ENCODE assay signal across 8 mouse cellular contexts in genomic region chr1:34236254-34236723, GRCm38 (mm10).
DNase-seq lines count a peak whose midpoint lies in the region; ATAC-seq and TF ChIP-seq lines count a peak whose summit lies in the region.

No protein-coding gene starts in this region.

- H3K4me1 ChIP-seq in CH12.LX (ENCODE audit: control insufficient read depth in 1 of 2, insufficient read depth in 2 of 2), result peaks cover 10 to 16% of the 10 kb centered on the region in 2 experiments; a peak in 3 of 4 replicates
- no peaks in the 10 kb centered on the region; the same call in 1 of the 2 replicates for H3K4me1 ChIP-seq in embryonic facial prominence, embryonic 11.5 days (ENCODE audit: control insufficient read depth, insufficient read depth, low read length)
- peaks cover 24% of the 10 kb centered on the region for H3K4me1 ChIP-seq in heart, embryonic 10.5 days
- H3K4me1 ChIP-seq in kidney, adult 2 months (ENCODE audit: control insufficient read depth, insufficient read depth, low read length), result peaks cover 22% of the 10 kb centered on the region
- H3K4me1 ChIP-seq in lung, embryonic 16.5 days (replicated peaks; ENCODE audit: control insufficient read depth, insufficient read depth, low read length), result peaks cover 10% of the 10 kb centered on the region

- H3K27me3 ChIP-seq in CH12.LX (replicated peaks), result no peaks in the 10 kb centered on the region
- H3K27me3 ChIP-seq in embryonic facial prominence, embryonic 11.5 days (ENCODE audit: control insufficient read depth, insufficient read depth, low read length), result no peaks in the 10 kb centered on the region
- H3K27me3 ChIP-seq in heart, embryonic 10.5 days (ENCODE audit: insufficient read depth, poor library complexity, severe bottlenecking), result no peaks in the 10 kb centered on the region
- H3K27me3 ChIP-seq in kidney, adult 2 months (replicated peaks; ENCODE audit: control insufficient read depth, insufficient read depth, low read length), result no peaks in the 10 kb centered on the region
- H3K27me3 ChIP-seq in lung, embryonic 16.5 days (ENCODE audit: control insufficient read depth, insufficient read depth, low read depth, low read length), result no peaks in the 10 kb centered on the region

- peak overlapping the region; percentile 61 for H3K9ac ChIP-seq in CH12.LX (ENCODE audit: insufficient read depth, low read depth)
- peak overlapping the region; percentile 35 for H3K9ac ChIP-seq in embryonic facial prominence, embryonic 11.5 days (replicated peaks; ENCODE audit: low read length)
- H3K9ac ChIP-seq in lung, embryonic 16.5 days (ENCODE audit: low read length), result peak overlapping the region; percentile 72

- no peak for TF ChIP-seq CTCF in CH12.LX (conservative IDR thresholded peaks at IDR 0.05 in 1 of 2, IDR thresholded peaks at IDR 0.05 in 1 of 2; ENCODE audit: low read depth in 2 of 2, low read length in 2 of 2)
- TF ChIP-seq CTCF in kidney, adult 2 months (conservative IDR thresholded peaks at IDR 0.05; ENCODE audit: insufficient read depth, insufficient read length, low read depth, low read length), result no peak

- DNase-seq in CH12.LX (ENCODE audit: extremely low read depth), result no peak
- DNase-seq in adrenal gland, postnatal 14 days, result peak; percentile 90
- DNase-seq in embryonic facial prominence, embryonic 11.5 days (ENCODE audit: low spot score), result peak; percentile 80
- peak; percentile 90 for DNase-seq in heart, embryonic 10.5 days (ENCODE audit: low spot score)
- peak; percentile 68 for DNase-seq in kidney, adult 2 months
- DNase-seq in ovary, postnatal 10 days (ENCODE audit: low spot score), result peak; percentile 44
- DNase-seq in urinary bladder, postnatal 25 days (ENCODE audit: low spot score), result peak; percentile 68

- H3K27ac ChIP-seq in CH12.LX (ENCODE audit: insufficient read depth, low read depth), result no peak overlapping the region
- H3K27ac ChIP-seq in embryonic facial prominence, embryonic 11.5 days (replicated peaks; ENCODE audit: low read depth, low read length), result no peak overlapping the region
- peak overlapping the region; percentile 77 for H3K27ac ChIP-seq in heart, embryonic 10.5 days
- H3K27ac ChIP-seq in kidney, adult 2 months (ENCODE audit: insufficient read depth, low read depth, low read length), result peak overlapping the region; percentile 16
- peak overlapping the region; percentile 25; the same call in 1 of the 2 replicates for H3K27ac ChIP-seq in lung, embryonic 16.5 days (ENCODE audit: low read length)

- peak overlapping the region in 2 of 3 experiments; percentile 29 to 32 for H3K4me3 ChIP-seq in CH12.LX (replicated peaks in 1 of 3; ENCODE audit: low read depth in 2 of 3, low read length in 2 of 3, poor library complexity in 1 of 3)
- H3K4me3 ChIP-seq in embryonic facial prominence, embryonic 11.5 days (ENCODE audit: low read depth, low read length), result peak overlapping the region; percentile 35
- H3K4me3 ChIP-seq in heart, embryonic 10.5 days, result peak overlapping the region; percentile 58
- H3K4me3 ChIP-seq in kidney, adult 2 months (ENCODE audit: insufficient read depth, low read depth, low read length), result peak overlapping the region; percentile 40
- peak overlapping the region; percentile 66 for H3K4me3 ChIP-seq in lung, embryonic 16.5 days (ENCODE audit: low read length)

- no peaks in the 10 kb centered on the region for H3K9me3 ChIP-seq in CH12.LX (replicated peaks; ENCODE audit: low read length)
- no peaks in the 10 kb centered on the region for H3K9me3 ChIP-seq in embryonic facial prominence, embryonic 11.5 days (replicated peaks; ENCODE audit: control insufficient read depth, low read length)
- no peaks in the 10 kb centered on the region for H3K9me3 ChIP-seq in heart, embryonic 10.5 days
- H3K9me3 ChIP-seq in lung, embryonic 16.5 days (ENCODE audit: control insufficient read depth, low read length), result no peaks in the 10 kb centered on the region

- no peak for TF ChIP-seq EP300 in CH12.LX (IDR thresholded peaks at IDR 0.05; ENCODE audit: low read length)

- under 1% methylated on average over 28 of the region's 28 CpGs for WGBS in embryonic facial prominence, embryonic 11.5 days
- 0% methylated on average over 28 of the region's 28 CpGs for WGBS in heart, embryonic 10.5 days
- WGBS in kidney, adult 2 months, result 5% methylated on average over 28 of the region's 28 CpGs
- WGBS in lung, embryonic 16.5 days, result 0% methylated on average over 28 of the region's 28 CpGs

- dilution Hi-C loops in CH12.LX (cut with MboI; ENCODE audit: extremely low pct_ligation_motif_present, extremely low pct_unique_long_range_greater_than_20kb, low sequenced_read_pairs), result no loop called here

- TF ChIP-seq POLR2A in CH12.LX (IDR thresholded peaks at IDR 0.05; ENCODE audit: low read depth, low read length), result peak; percentile 42; the same call in 1 of the 2 replicates
- TF ChIP-seq POLR2A in kidney, adult 2 months (IDR thresholded peaks at IDR 0.05; ENCODE audit: low read depth, low read length), result no peak

- peaks cover 3 to 51% of the 10 kb centered on the region in 2 experiments for H3K36me3 ChIP-seq in CH12.LX (replicated peaks in 1 of 2; ENCODE audit: control insufficient read depth in 1 of 2, insufficient read depth in 1 of 2, low read length in 1 of 2)
- no peaks in the 10 kb centered on the region for H3K36me3 ChIP-seq in embryonic facial prominence, embryonic 11.5 days (replicated peaks; ENCODE audit: control insufficient read depth, insufficient read depth, low read depth, low read length)
- peaks cover 2% of the 10 kb centered on the region; the same call in 1 of the 2 replicates for H3K36me3 ChIP-seq in heart, embryonic 10.5 days
- no peaks in the 10 kb centered on the region for H3K36me3 ChIP-seq in kidney, adult 2 months (ENCODE audit: control insufficient read depth, insufficient read depth, low read length)
- no peaks in the 10 kb centered on the region for H3K36me3 ChIP-seq in lung, embryonic 16.5 days (ENCODE audit: control insufficient read depth, insufficient read depth, low read length)

- in situ Hi-C loops in CH12.LX (cut with MboI; ENCODE audit: low pct_ligation_motif_present, low pct_unique_long_range_greater_than_20kb, low sequenced_read_pairs), result no loop called here

- peak overlapping the region; percentile 33; the same call in 1 of the 2 replicates for H3K4me2 ChIP-seq in CH12.LX (ENCODE audit: insufficient read depth, low read depth, poor library complexity, severe bottlenecking)
- H3K4me2 ChIP-seq in embryonic facial prominence, embryonic 11.5 days (ENCODE audit: low read depth, low read length), result peak overlapping the region; percentile 84
- H3K4me2 ChIP-seq in lung, embryonic 16.5 days (ENCODE audit: low read depth, low read length), result peak overlapping the region; percentile 92

- TF ChIP-seq RAD21 in CH12.LX (IDR thresholded peaks at IDR 0.05; ENCODE audit: low read depth, low read length), result no peak

- H3K79me2 ChIP-seq in CH12.LX (replicated peaks; ENCODE audit: control insufficient read depth, extremely low read depth, insufficient read depth, poor library complexity, severe bottlenecking), result no peaks in the 10 kb centered on the region

- peak; percentile 91 for ATAC-seq in embryonic facial prominence, embryonic 11.5 days (replicated peaks; ENCODE audit: insufficient number of reproducible peaks, low FRiP score, low TSS enrichment, low read depth)
- peak; percentile 90 for ATAC-seq in lung, embryonic 16.5 days (ENCODE audit: low read depth)

TF ChIP-seq in CH12.LX, 34 proteins besides CTCF, POLR2A, EP300 and RAD21:
- TF ChIP-seq POLR2AphosphoS2 (IDR thresholded peaks at IDR 0.05; ENCODE audit: low read depth, low read length), result no peak
- peak; percentile 11; the same call in 1 of the 2 replicates for TF ChIP-seq TCF12 (IDR thresholded peaks at IDR 0.05; ENCODE audit: low read depth, low read length)
- TF ChIP-seq SMC3 (IDR thresholded peaks at IDR 0.05; ENCODE audit: low read depth, low read length), result no peak
- no peak for TF ChIP-seq SIN3A (IDR thresholded peaks at IDR 0.05; ENCODE audit: low read length)
- TF ChIP-seq CHD1 (IDR thresholded peaks at IDR 0.05; ENCODE audit: low read depth, low read length), result no peak
- TF ChIP-seq E2F4 (IDR thresholded peaks at IDR 0.05; ENCODE audit: insufficient replicate concordance, low read depth, low read length), result no peak
- peak; percentile 97 for TF ChIP-seq UBTF (IDR thresholded peaks at IDR 0.05; ENCODE audit: low read depth, low read length)
- TF ChIP-seq BHLHE40 (IDR thresholded peaks at IDR 0.05; ENCODE audit: low read depth, low read length), result 0 out of 2 replicates have a peak, but pooled peaks have one; percentile 35
- no peak for TF ChIP-seq ZMIZ1 (IDR thresholded peaks at IDR 0.05; ENCODE audit: low read depth, low read length)
- TF ChIP-seq MAFK (IDR thresholded peaks at IDR 0.05; ENCODE audit: insufficient replicate concordance, low read length), result no peak
- TF ChIP-seq GABPA (IDR thresholded peaks at IDR 0.05; ENCODE audit: insufficient replicate concordance, low read depth, low read length), result no peak
- no peak for TF ChIP-seq NELFE (IDR thresholded peaks at IDR 0.05; ENCODE audit: low read depth, low read length)
- TF ChIP-seq MEF2A (IDR thresholded peaks at IDR 0.05; ENCODE audit: borderline replicate concordance, low read depth, low read length), result no peak
- no peak for TF ChIP-seq MYC (IDR thresholded peaks at IDR 0.05; ENCODE audit: low read depth, low read length)
- TF ChIP-seq MAX (IDR thresholded peaks at IDR 0.05; ENCODE audit: low read length), result no peak
- no peak for TF ChIP-seq USF1 (IDR thresholded peaks at IDR 0.05; ENCODE audit: low read depth, low read length)
- TF ChIP-seq TBP (conservative IDR thresholded peaks at IDR 0.05; ENCODE audit: low read depth, low read length), result no peak
- 0 out of 2 replicates have a peak, but pooled peaks have one; percentile 29 for TF ChIP-seq MXI1 (IDR thresholded peaks at IDR 0.05; ENCODE audit: low read depth, low read length)
- no peak for TF ChIP-seq MAZ (IDR thresholded peaks at IDR 0.05; ENCODE audit: low read depth, low read length)
- TF ChIP-seq ZKSCAN1 (IDR thresholded peaks at IDR 0.05; ENCODE audit: borderline replicate concordance, low read depth, low read length), result no peak
- no peak for TF ChIP-seq CHD2 (IDR thresholded peaks at IDR 0.05; ENCODE audit: low read length)
- no peak for TF ChIP-seq PAX5 (IDR thresholded peaks at IDR 0.05; ENCODE audit: low read length)
- TF ChIP-seq ZC3H11A (IDR thresholded peaks at IDR 0.05; ENCODE audit: low read depth, low read length), result no peak
- TF ChIP-seq ELF1 (IDR thresholded peaks at IDR 0.05; ENCODE audit: low read depth, low read length), result no peak

Comparison
In these comparisons a context has a peak if more than half of its experiments do, and no peak if none do; other contexts are left out.
1. H3K27ac ChIP-seq: peak in heart, embryonic 10.5 days (single experiment), kidney, adult 2 months (single experiment) and lung, embryonic 16.5 days (single experiment); none in CH12.LX (single experiment) and embryonic facial prominence, embryonic 11.5 days (single experiment).
2. H3K4me2 ChIP-seq: peak in every context shown above with its lines; median percentile 92 in lung, embryonic 16.5 days; 84 in embryonic facial prominence, embryonic 11.5 days; 33 in CH12.LX.
3. Peak in every context shown above with its lines, with median percentiles within 50 percentile points of each other: H3K4me3 ChIP-seq and H3K9ac ChIP-seq.